ENCODE assay signal across 11 mouse cellular contexts in genomic region chr4:97623165-97623564, GRCm38 (mm10).
DNase-seq lines count a peak whose midpoint lies in the region; ATAC-seq and TF ChIP-seq lines count a peak whose summit lies in the region.
"Had no signal": no experiment of that assay in that cellular context is flagged by ENCODE, and none has a peak within 500 bp of the region (broad histone marks: within the 10 kb centered on the region; RNA-seq: fewer than 3 reads in every experiment).

No protein-coding gene starts in this region.

- H3K9me3 ChIP-seq in intestine, postnatal 0 days (ENCODE audit: control insufficient read depth): no peaks in the 10 kb centered on the region
- no peaks in the 10 kb centered on the region for H3K9me3 ChIP-seq in intestine, embryonic 16.5 days (ENCODE audit: control insufficient read depth, low read length)
- H3K9me3 ChIP-seq: embryonic facial prominence, embryonic 13.5 days; lung, embryonic 15.5 days had no signal

- no peaks in the 10 kb centered on the region; the same call in 1 of the 2 replicates for H3K4me1 ChIP-seq in intestine, postnatal 0 days (replicated peaks; ENCODE audit: control insufficient read depth, insufficient read depth, low read length)
- H3K4me1 ChIP-seq in intestine, embryonic 16.5 days (ENCODE audit: control insufficient read depth, insufficient read depth, low read length): peaks cover 5% of the 10 kb centered on the region; the same call in 1 of the 2 replicates
- no peaks in the 10 kb centered on the region for H3K4me1 ChIP-seq in lung, adult 2 months (ENCODE audit: control insufficient read depth, insufficient read depth, low read length)

- no peak overlapping the region for H3K27ac ChIP-seq in intestine, postnatal 0 days (ENCODE audit: low read depth, low read length)
- H3K27ac ChIP-seq in intestine, embryonic 16.5 days (ENCODE audit: low read length): no peak overlapping the region
- H3K27ac ChIP-seq: embryonic facial prominence, embryonic 13.5 days; lung, embryonic 15.5 days had no signal

- H3K36me3 ChIP-seq in intestine, postnatal 0 days (ENCODE audit: control insufficient read depth, insufficient read depth): no peaks in the 10 kb centered on the region
- H3K36me3 ChIP-seq in intestine, embryonic 16.5 days (ENCODE audit: control insufficient read depth, insufficient read depth, low read length): no peaks in the 10 kb centered on the region
- H3K36me3 ChIP-seq: embryonic facial prominence, embryonic 13.5 days; lung, embryonic 15.5 days had no signal

- no peak for TF ChIP-seq POLR2A in lung, adult 2 months (IDR thresholded peaks at IDR 0.05; ENCODE audit: borderline replicate concordance, extremely low read depth, low read depth, low read length)

- no peaks in the 10 kb centered on the region for H3K27me3 ChIP-seq in intestine, postnatal 0 days (replicated peaks; ENCODE audit: control insufficient read depth, insufficient read depth, low read length)
- H3K27me3 ChIP-seq in intestine, embryonic 16.5 days (replicated peaks; ENCODE audit: control insufficient read depth, insufficient read depth, low read length): no peaks in the 10 kb centered on the region
- H3K27me3 ChIP-seq: lung, embryonic 15.5 days had no signal

- H3K4me2 ChIP-seq in intestine, postnatal 0 days (replicated peaks; ENCODE audit: low read depth): no peak overlapping the region
- H3K4me2 ChIP-seq in intestine, embryonic 16.5 days (ENCODE audit: low read depth, low read length): no peak overlapping the region
- H3K4me2 ChIP-seq: embryonic facial prominence, embryonic 13.5 days; lung, embryonic 15.5 days had no signal

- DNase-seq in CD4-positive, CD25-positive, alpha-beta regulatory T cell, adult 2 months (ENCODE audit: low read depth, low spot score): peak; percentile 38
- DNase-seq in lung, postnatal 14 days: peak; percentile 11
- no peak for DNase-seq in lung, adult 2 months
- no peak for DNase-seq in yolk sac, embryonic 10.5 days (ENCODE audit: low spot score)
- DNase-seq: right cerebral cortex, postnatal 14 days had no signal

- ATAC-seq in CD4-positive, CD25-positive, alpha-beta regulatory T cell, adult 4 months: no peak
- no peak for ATAC-seq in intestine, postnatal 0 days
- ATAC-seq in intestine, embryonic 16.5 days: no peak
- peak; percentile 86 for ATAC-seq in megakaryocyte-erythroid progenitor cell, adult 5-6 weeks (replicated peaks; ENCODE audit: low FRiP score, low TSS enrichment, poor library complexity, severe bottlenecking)

- 74% methylated on average over 5 of the region's 5 CpGs for WGBS in intestine, postnatal 0 days
- 80% methylated on average over 5 of the region's 5 CpGs for WGBS in intestine, embryonic 16.5 days
- 74% methylated on average over 5 of the region's 5 CpGs for WGBS in lung, adult 2 months

- no peak overlapping the region for H3K9ac ChIP-seq in intestine, postnatal 0 days (ENCODE audit: low read depth, low read length)
- no peak overlapping the region for H3K9ac ChIP-seq in intestine, embryonic 16.5 days (ENCODE audit: low read depth, low read length)
- H3K9ac ChIP-seq: embryonic facial prominence, embryonic 13.5 days; lung, embryonic 15.5 days had no signal

- TF ChIP-seq CTCF in intestine, postnatal 0 days (IDR thresholded peaks at IDR 0.05; ENCODE audit: low read depth): peak; percentile 64
- TF ChIP-seq CTCF in lung, adult 2 months (IDR thresholded peaks at IDR 0.05; ENCODE audit: insufficient read depth, low read length): no peak

- no peak overlapping the region for H3K4me3 ChIP-seq in intestine, postnatal 0 days (ENCODE audit: low read depth, low read length)
- H3K4me3 ChIP-seq in intestine, embryonic 16.5 days (ENCODE audit: low read length): no peak overlapping the region
- no peak overlapping the region for H3K4me3 ChIP-seq in lung, adult 2 months (replicated peaks; ENCODE audit: extremely low read depth, low read depth, low read length)
- H3K4me3 ChIP-seq: embryonic facial prominence, embryonic 13.5 days; lung, embryonic 15.5 days had no signal

Comparison
In these comparisons a context has a peak if more than half of its experiments do, and no peak if none do; other contexts are left out.
1. DNase-seq: peak in CD4-positive, CD25-positive, alpha-beta regulatory T cell, adult 2 months (single experiment) and lung, postnatal 14 days (single experiment); none in lung, adult 2 months (single experiment) and yolk sac, embryonic 10.5 days (single experiment).